Mouse (Mus musculus) neural tube, embryonic 12.5 days (tissue): ENCODE results near the gene P3h4. TPM values are rescaled to one million over a fixed set of nuclear protein-coding genes. Genes with fewer than 3 reads are reported as not detected.

Experiments
- ATAC-seq: fragments of 200-750 bp; cut with Nextera tagmentation; 2 replicates; pipeline ENCODE4 v1.8.0; 2017; ENCODE audit warnings: low read depth, mild to moderate bottlenecking, moderate TSS enrichment, moderate library complexity; ENCODE audit not compliant: low FRiP score
- H3K27ac ChIP-seq: fragments of 300-500 bp; sonication (generic); 2 replicates; pipeline ENCODE4 v1.5.1; 2016
- H3K27me3 ChIP-seq: fragments of 300-500 bp; sonication (generic); replicated peaks from 2 replicates; pipeline ENCODE4 v1.6.1; 2016; ENCODE audit warnings: mild to moderate bottlenecking
- H3K36me3 ChIP-seq: fragments of 300-500 bp; sonication (generic); 2 replicates; pipeline ENCODE4 v1.6.1; 2016; ENCODE audit warnings: mild to moderate bottlenecking
- H3K4me1 ChIP-seq: fragments of 300-500 bp; sonication (generic); 2 replicates; pipeline ENCODE4 v1.6.1; 2016
- H3K4me2 ChIP-seq: fragments of 300-500 bp; sonication (generic); replicated peaks from 2 replicates; pipeline ENCODE4 v1.6.1; 2016; ENCODE audit warnings: mild to moderate bottlenecking
- H3K4me3 ChIP-seq: fragments of 300-500 bp; sonication (generic); 2 replicates; pipeline ENCODE4 v1.5.1; 2016
- H3K9ac ChIP-seq: fragments of 300-500 bp; sonication (generic); 2 replicates; pipeline ENCODE4 v1.6.1; 2016; ENCODE audit warnings: mild to moderate bottlenecking
- H3K9me3 ChIP-seq: fragments of 300-500 bp; sonication (generic); 2 replicates; pipeline ENCODE4 v1.6.1; 2016; ENCODE audit warnings: mild to moderate bottlenecking
- WGBS: fragments of 180-500 bp; shearing (Covaris S2); methylation state at CpG from one replicate; pipeline ENCODE4 v1.1.7; 2016; 5-methylcytosine and 5-hydroxymethylcytosine counted together
- polyA plus RNA-seq: library from polyadenylated mRNA; unstranded; fragments of >200 nt; fragmentation: Nextera tagmentation; extraction: Ambion mirVana; gene quantifications from 2 replicates; pipeline ENCODE4 v1.2.1, GENCODE M21; 2016

The P3h4 gene
- polyA plus RNA-seq, 1 experiment from 2014 or later: 26.7 TPM

DNA sequence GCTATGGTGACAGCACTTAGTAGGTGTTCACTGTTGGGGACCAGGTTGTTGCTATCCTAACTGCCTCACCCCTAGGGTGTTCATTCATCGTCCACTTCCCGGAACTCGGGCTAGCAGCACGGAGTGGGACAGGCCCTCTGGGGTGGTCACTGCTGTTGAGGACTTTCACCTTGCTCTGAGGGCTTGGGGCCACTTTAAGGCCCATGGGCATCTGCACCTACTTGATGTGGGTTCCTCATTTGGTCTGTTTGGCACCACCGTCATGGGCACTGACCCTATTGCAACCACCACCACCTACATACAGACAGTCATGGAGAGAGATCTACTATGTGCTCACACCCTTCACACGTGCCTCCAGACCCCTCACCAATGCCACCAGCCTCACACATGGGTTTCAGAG is 27.5 kb downstream of the P3h4 start:
- no peak for ATAC-seq
- Histone ChIP-seq H3K36me3 (peaks cover 19% of the 10 kb centered on the region), H3K4me1 (peaks cover 29% of the 10 kb centered on the region), H3K4me2 (no peak overlapping the region), H3K4me3 (no peak overlapping the region), H3K9ac (no peak overlapping the region), H3K27me3 (no peaks in the 10 kb centered on the region), H3K27ac (no peak overlapping the region), H3K9me3 (no peaks in the 10 kb centered on the region)
- WGBS: 82% methylated on average over 6 of the region's 6 CpGs

DNA sequence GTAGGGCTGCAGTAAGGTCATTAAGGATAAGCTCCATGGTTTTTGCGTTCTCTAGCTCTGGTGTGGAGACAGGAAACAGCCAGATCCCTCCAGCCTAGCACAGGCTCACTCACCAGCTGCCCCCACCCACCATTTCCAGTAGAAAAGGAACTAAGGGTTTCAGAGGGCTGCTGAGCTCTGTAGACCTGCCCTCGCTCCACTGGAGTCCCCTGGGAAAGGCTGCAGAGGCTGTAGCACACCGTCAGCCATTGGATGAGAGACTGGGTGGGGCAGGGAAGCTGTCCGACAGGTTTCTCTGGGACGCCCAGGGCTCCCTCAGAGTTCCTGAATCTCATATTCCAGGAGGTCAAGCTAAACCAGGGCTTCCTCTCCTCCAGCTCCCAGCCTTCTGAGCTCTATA is 28.1 kb downstream of the P3h4 start:
- H3K36me3 ChIP-seq: peaks cover 24% of the 10 kb centered on the region
- no peak for ATAC-seq
- 57% methylated on average over 5 of the region's 5 CpGs for WGBS

DNA sequence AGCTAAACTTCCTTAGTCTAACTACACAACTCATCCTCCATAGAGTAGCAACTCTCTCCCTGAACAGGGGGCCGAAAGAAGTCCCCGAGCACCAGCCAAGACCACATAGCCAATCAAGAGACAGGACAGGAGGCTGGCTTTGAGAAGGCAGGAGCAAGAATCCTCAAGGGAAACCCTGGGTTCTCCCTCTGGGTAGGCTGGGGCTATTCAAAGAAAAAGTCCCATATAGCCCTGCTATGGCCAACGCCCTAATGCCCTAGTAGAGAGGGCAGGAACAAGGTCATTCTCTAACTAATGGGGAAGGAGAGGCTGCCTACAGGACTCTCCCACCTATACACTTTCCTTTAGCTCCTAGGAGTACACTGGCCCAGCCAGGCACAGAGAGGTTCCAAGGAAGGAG is 29.6 kb downstream of the P3h4 start:
- H3K27ac ChIP-seq: no peak overlapping the region
- ATAC-seq: no peak
- no peaks in the 10 kb centered on the region for H3K9me3 ChIP-seq
- H3K4me1 ChIP-seq: peaks cover 20% of the 10 kb centered on the region
- no peak overlapping the region for H3K4me3 ChIP-seq
- H3K9ac ChIP-seq: no peak overlapping the region
- H3K4me2 ChIP-seq: no peak overlapping the region
- H3K27me3 ChIP-seq: no peaks in the 10 kb centered on the region
- 88% methylated on average over 3 of the region's 3 CpGs for WGBS
- peaks cover 34% of the 10 kb centered on the region for H3K36me3 ChIP-seq

More for the DNA sequence above, 28.1 kb downstream of the P3h4 start:
- Histone ChIP-seq H3K9ac (no peak overlapping the region), H3K9me3 (no peaks in the 10 kb centered on the region), H3K4me1 (peaks cover 29% of the 10 kb centered on the region), H3K4me2 (no peak overlapping the region), H3K27me3 (no peaks in the 10 kb centered on the region), H3K4me3 (no peak overlapping the region), H3K27ac (no peak overlapping the region)

DNA sequence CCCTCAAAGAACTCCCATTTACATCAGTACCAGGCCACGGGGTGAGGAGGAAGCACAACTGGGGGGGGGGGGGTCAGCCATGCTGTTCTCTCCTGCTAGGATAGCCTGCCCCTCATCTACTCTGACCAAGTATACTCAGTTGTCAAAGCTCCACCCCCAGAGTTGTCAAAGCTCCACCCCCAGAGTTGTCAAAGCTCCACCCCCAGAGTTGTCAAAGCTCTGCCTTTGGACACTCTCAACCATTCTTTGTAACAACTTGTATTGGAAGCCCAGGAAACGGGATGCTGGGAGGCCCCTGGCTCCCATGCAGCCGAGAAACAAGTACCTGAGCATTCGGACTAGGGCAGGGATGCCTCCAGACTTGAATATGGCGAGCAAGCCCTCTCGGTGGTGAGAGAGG is 32.0 kb downstream of the P3h4 start:
- no peak overlapping the region for H3K9ac ChIP-seq
- H3K4me3 ChIP-seq: no peak overlapping the region
- H3K27me3 ChIP-seq: no peaks in the 10 kb centered on the region
- peaks cover 52% of the 10 kb centered on the region for H3K36me3 ChIP-seq
- WGBS: 84% methylated on average over 6 of the region's 6 CpGs
- ATAC-seq: no peak
- no peak overlapping the region for H3K4me2 ChIP-seq
- H3K9me3 ChIP-seq: no peaks in the 10 kb centered on the region
- no peak overlapping the region for H3K27ac ChIP-seq
- H3K4me1 ChIP-seq: peaks cover 6% of the 10 kb centered on the region; the same call in 1 of the 2 replicates

DNA sequence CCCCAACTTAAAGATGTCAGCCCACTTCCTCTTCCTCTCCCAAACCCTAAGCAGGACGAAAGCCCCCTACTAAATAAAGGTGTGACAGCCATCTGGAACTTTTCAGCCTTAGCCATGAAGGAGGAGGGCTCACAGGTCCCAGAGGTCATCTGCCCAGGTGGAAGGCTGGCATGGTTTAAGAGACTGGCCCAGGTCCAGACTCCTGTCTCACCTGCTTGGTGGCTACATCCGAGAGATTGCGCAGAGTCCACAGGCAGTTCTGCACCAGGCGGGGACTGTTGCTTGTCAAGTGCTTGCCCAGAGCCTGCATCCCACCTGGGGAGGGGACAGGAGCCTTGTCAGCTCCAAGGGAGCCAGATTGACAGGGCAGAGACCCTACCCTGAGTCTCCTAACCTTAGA is 35.3 kb downstream of the P3h4 start:
- no peak for ATAC-seq
- peaks cover 68% of the 10 kb centered on the region for H3K36me3 ChIP-seq
- WGBS: 90% methylated on average over 4 of the region's 4 CpGs

DNA sequence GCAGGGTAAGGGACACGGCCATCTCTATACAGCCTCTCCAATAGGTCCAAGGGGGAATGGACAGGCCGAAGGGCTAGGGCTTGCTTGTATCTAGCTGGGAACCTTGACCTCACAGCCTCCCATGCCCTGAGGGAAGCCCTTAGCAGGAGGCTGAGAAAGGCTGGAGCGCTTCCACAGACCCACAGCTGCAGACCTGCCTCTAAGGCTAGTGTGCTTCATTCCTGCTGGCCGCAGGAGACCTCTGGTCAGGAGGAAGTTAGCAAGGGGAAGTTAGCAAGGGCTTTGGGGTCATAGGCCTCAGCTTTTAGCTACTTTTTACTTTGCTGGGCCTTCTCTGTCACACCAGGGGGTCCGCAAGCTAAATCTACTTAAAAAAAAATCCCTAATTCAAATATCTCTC is 36.2 kb downstream of the P3h4 start:
- no peak overlapping the region for H3K4me2 ChIP-seq
- WGBS: 93% methylated on average over 5 of the region's 5 CpGs
- no peak overlapping the region for H3K9ac ChIP-seq
- no peak overlapping the region for H3K4me3 ChIP-seq
- no peaks in the 10 kb centered on the region for H3K9me3 ChIP-seq
- H3K4me1 ChIP-seq: no peaks in the 10 kb centered on the region
- ATAC-seq: no peak
- H3K27ac ChIP-seq: no peak overlapping the region
- no peaks in the 10 kb centered on the region for H3K27me3 ChIP-seq
- H3K36me3 ChIP-seq: peaks cover 75% of the 10 kb centered on the region

More for the DNA sequence above, 35.3 kb downstream of the P3h4 start:
- no peak overlapping the region for H3K4me2 ChIP-seq
- no peaks in the 10 kb centered on the region for H3K4me1 ChIP-seq
- H3K4me3 ChIP-seq: no peak overlapping the region
- H3K9me3 ChIP-seq: no peaks in the 10 kb centered on the region
- no peaks in the 10 kb centered on the region for H3K27me3 ChIP-seq
- H3K9ac ChIP-seq: no peak overlapping the region
- no peak overlapping the region for H3K27ac ChIP-seq

DNA sequence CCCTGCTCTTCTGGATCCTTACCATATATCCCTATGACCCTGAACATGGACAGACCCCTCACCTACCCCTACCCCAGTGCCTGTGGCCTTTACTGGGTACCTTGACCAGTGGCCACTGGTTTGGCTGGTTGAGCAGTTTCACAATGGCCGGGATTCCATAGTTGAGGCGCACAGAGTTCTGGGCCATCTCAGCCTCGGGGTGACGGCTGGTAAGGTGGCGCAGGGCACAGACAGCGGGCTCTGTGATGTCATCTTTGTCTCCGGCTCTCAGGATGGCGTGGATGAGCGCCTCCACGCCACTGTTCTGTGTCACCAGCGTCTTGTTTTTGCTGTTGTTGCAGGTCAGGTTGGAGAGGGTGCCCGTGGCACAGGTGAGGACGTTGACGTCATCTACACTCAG is 36.6 kb downstream of the P3h4 start:
- ATAC-seq: no peak
- H3K4me2 ChIP-seq: no peak overlapping the region
- no peaks in the 10 kb centered on the region for H3K4me1 ChIP-seq
- no peaks in the 10 kb centered on the region for H3K9me3 ChIP-seq
- no peak overlapping the region for H3K27ac ChIP-seq
- no peak overlapping the region for H3K4me3 ChIP-seq
- peaks cover 76% of the 10 kb centered on the region for H3K36me3 ChIP-seq
- H3K9ac ChIP-seq: no peak overlapping the region
- WGBS: 92% methylated on average over 14 of the region's 14 CpGs
- no peaks in the 10 kb centered on the region for H3K27me3 ChIP-seq

DNA sequence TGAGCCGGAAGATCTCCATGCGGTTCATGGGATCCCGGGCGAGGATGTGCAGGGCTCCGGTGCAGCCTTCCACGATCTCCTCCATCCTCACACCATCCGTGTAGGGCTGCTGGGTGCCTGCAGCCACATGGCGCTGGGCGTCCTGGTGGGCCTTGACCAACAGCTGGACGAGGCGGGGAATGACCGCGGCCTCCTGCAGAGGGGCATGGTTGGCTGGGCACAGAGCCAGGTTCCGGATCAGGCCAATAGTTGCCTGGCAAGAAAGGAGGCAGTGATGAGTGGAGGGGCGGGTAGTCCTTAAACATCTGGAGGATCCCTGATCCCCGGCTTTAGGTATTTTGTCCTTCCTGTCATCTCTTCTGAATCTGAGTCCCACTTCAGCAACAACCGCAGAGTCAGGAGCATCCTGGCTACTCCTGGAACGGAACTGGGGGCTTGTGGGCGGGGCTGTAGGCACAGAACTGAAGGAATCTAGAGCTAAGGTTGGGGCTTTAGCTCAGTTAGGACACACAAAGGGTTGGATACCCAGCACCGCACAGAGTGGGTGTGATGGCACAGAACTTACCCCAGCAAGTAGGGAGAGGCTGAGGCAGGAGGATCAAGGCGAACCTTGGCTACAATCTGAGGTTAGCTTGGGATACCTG is 37.8 kb downstream of the P3h4 start:
- Histone ChIP-seq H3K4me3 (no peak overlapping the region), H3K27ac (no peak overlapping the region), H3K9me3 (no peaks in the 10 kb centered on the region), H3K27me3 (no peaks in the 10 kb centered on the region), H3K4me1 (no peaks in the 10 kb centered on the region), H3K36me3 (peaks cover 77% of the 10 kb centered on the region), H3K4me2 (no peak overlapping the region), H3K9ac (no peak overlapping the region)
- no peak for ATAC-seq
- 93% methylated on average over 21 of the region's 21 CpGs for WGBS

DNA sequence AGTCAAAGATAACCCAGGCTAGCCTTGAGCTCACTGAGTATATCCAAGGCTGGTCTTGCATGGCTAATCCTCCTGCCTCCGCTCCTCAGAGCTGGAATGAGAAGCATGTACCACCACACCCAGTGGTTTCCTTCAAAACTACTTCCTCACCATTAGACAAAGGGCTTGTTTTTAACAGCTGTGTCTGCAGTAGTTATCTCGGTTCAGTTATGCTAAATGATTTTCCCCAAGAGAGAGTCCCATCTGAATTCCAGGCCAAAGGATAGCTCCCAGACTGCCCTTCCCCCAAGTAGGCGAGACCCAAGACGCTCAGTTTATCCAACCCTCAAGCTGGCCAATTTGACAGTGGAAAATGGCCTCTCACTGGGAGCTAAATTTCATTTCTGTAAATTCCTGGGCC is 38.6 kb downstream of the P3h4 start:
- WGBS: 74% methylated on average over 4 of the region's 4 CpGs
- Histone ChIP-seq H3K9ac (no peak overlapping the region), H3K36me3 (peaks cover 72% of the 10 kb centered on the region), H3K4me1 (no peaks in the 10 kb centered on the region), H3K27me3 (no peaks in the 10 kb centered on the region), H3K4me3 (no peak overlapping the region), H3K9me3 (no peaks in the 10 kb centered on the region), H3K4me2 (no peak overlapping the region), H3K27ac (no peak overlapping the region)
- no peak for ATAC-seq

DNA sequence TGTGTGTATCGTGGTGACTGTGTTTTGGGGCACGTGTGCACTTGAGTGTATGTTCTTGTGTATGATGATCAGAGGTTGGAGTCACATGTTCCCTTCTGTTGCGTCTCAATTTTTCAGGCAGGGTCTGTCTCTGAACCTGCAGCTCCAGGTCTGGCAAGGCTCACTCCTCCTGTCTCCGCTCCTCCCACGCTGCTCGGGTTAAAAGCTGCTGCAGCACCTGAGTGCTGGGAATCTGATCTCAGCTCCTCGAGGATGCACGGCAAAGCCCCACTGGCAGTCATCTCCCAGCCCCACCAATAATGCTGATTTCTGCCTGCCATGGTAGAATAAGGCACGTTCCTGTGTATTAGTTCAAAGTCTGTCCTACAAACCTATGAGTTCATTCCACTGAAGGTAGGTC is 39.5 kb downstream of the P3h4 start:
- no peak overlapping the region for H3K27ac ChIP-seq
- no peaks in the 10 kb centered on the region for H3K9me3 ChIP-seq
- no peak overlapping the region for H3K4me3 ChIP-seq
- no peak overlapping the region for H3K9ac ChIP-seq
- H3K4me1 ChIP-seq: no peaks in the 10 kb centered on the region
- WGBS: 89% methylated on average over 9 of the region's 9 CpGs
- H3K36me3 ChIP-seq: peaks cover 68% of the 10 kb centered on the region
- no peak overlapping the region for H3K4me2 ChIP-seq
- no peak for ATAC-seq
- H3K27me3 ChIP-seq: no peaks in the 10 kb centered on the region

DNA sequence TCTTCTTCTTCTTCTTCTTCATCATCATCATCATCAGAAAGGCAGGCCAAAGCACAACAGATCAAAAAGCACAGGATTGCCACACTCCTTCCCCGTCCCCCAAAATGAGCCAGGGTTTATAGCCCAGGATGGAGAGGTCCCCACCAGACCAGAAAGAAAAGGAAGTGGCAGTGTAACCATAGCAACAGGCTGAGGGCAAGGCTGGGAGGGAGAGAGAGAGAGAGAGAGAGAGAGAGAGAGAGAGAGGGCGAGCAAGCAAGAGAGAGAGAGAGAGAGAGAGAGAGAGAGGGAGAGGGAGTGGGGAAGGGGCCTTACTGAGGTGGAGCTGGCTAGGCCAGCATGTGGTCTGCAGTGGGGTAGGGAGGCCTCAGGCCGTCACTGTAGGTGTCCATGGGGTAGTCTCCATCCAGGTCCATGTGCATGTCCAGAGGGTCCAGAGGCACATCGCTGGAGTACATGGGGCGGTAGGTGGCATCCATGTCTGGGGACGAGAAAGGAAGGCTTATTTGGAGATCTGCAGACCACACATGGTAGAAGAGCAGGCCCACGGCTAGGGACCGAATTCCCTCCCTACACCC is 42.6 kb downstream of the P3h4 start:
- H3K4me3 ChIP-seq: no peak overlapping the region
- H3K27me3 ChIP-seq: no peaks in the 10 kb centered on the region
- no peak overlapping the region for H3K4me2 ChIP-seq
- H3K4me1 ChIP-seq: no peaks in the 10 kb centered on the region
- H3K9ac ChIP-seq: no peak overlapping the region
- peaks cover 49% of the 10 kb centered on the region for H3K36me3 ChIP-seq
- H3K27ac ChIP-seq: no peak overlapping the region
- no peaks in the 10 kb centered on the region for H3K9me3 ChIP-seq
- ATAC-seq: no peak
- WGBS: 68% methylated on average over 7 of the region's 8 CpGs

DNA sequence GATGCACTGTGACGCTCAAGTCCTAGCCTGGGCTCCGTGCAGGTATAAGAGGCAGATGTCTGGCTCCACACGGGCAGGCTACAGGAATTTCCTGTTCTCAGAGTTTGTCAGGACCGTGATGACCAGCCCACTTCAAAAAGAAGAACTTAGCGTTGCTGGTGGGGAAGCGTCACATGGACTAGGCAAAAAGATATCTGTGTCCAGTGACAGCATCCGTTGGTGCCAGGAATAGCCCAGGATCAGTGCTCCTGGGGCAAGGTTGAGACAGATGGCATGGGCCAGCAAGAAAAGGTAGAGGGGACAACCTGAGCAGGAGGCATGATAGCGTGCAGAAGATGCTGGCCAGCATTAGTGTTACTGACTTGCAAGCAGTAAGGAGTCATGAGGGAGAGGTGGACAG is 44.8 kb downstream of the P3h4 start:
- no peaks in the 10 kb centered on the region for H3K27me3 ChIP-seq
- H3K4me2 ChIP-seq: no peak overlapping the region
- H3K4me1 ChIP-seq: no peaks in the 10 kb centered on the region
- no peak overlapping the region for H3K9ac ChIP-seq
- WGBS: 84% methylated on average over 8 of the region's 8 CpGs
- H3K4me3 ChIP-seq: no peak overlapping the region
- no peak for ATAC-seq
- no peak overlapping the region for H3K27ac ChIP-seq
- H3K36me3 ChIP-seq: peaks cover 32% of the 10 kb centered on the region
- no peaks in the 10 kb centered on the region for H3K9me3 ChIP-seq

DNA sequence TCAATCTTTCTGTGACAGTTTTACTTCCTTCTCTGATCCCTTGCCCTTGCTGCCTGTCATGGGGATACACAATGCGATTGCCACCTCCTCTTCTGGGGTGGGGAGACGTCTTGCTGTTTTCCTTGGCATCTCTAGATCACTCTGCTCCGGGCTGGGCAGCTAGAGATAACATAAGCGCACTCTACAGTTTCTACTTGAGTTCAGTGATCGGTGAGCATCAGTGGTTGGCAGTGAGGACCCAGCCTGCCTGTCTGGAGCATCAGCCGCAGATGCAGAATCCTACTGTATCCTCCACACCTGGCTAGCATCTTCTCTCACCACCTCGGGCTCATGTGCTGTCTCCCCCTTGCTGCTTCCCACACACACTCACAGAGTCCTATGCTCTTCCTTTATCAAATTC is 45.5 kb downstream of the P3h4 start:
- 71% methylated on average over 7 of the region's 7 CpGs for WGBS

More for the DNA sequence above, 45.5 kb downstream of the P3h4 start:
- Histone ChIP-seq H3K36me3 (peaks cover 29% of the 10 kb centered on the region), H3K4me3 (no peak overlapping the region), H3K4me1 (no peaks in the 10 kb centered on the region), H3K27ac (no peak overlapping the region), H3K9me3 (no peaks in the 10 kb centered on the region), H3K27me3 (no peaks in the 10 kb centered on the region), H3K4me2 (no peak overlapping the region), H3K9ac (no peak overlapping the region)
- ATAC-seq: no peak
